Comparison of ENCODE assay signal across 19 mouse cellular contexts in genomic region chr19:10163896-10164295, GRCm38 (mm10).
"Had no signal": no experiment of that assay in that cellular context is flagged by ENCODE, and none has a peak within 500 bp of the region (broad histone marks: within the 10 kb centered on the region; RNA-seq: fewer than 3 reads in every experiment).

No protein-coding gene starts in this region.

- H3K9me3 ChIP-seq: limb, embryonic 15.5 days; liver, embryonic 13.5 days; midbrain, embryonic 12.5 days; neural tube, embryonic 13.5 days; stomach, embryonic 15.5 days had no signal

- H3K36me3 ChIP-seq: limb, embryonic 12.5 days; limb, embryonic 15.5 days; liver, embryonic 13.5 days; midbrain, embryonic 12.5 days; neural tube, embryonic 13.5 days; stomach, embryonic 15.5 days had no signal

- H3K27me3 ChIP-seq: limb, embryonic 12.5 days; limb, embryonic 15.5 days; liver, embryonic 13.5 days; midbrain, embryonic 12.5 days; neural tube, embryonic 13.5 days; stomach, embryonic 15.5 days had no signal

- H3K4me1 ChIP-seq: limb, embryonic 12.5 days; limb, embryonic 15.5 days; liver, embryonic 13.5 days; midbrain, embryonic 12.5 days; neural tube, embryonic 13.5 days; stomach, embryonic 15.5 days had no signal

- H3K9ac ChIP-seq: limb, embryonic 12.5 days; limb, embryonic 15.5 days; liver, embryonic 13.5 days; midbrain, embryonic 12.5 days; neural tube, embryonic 13.5 days; stomach, embryonic 15.5 days had no signal

- H3K27ac ChIP-seq: limb, embryonic 12.5 days; limb, embryonic 15.5 days; liver, embryonic 13.5 days; midbrain, embryonic 12.5 days; neural tube, embryonic 13.5 days; stomach, embryonic 15.5 days had no signal

- H3K4me2 ChIP-seq: limb, embryonic 12.5 days; limb, embryonic 15.5 days; liver, embryonic 13.5 days; midbrain, embryonic 12.5 days; neural tube, embryonic 13.5 days; stomach, embryonic 15.5 days had no signal

- DNase-seq: kidney, adult 9 months; kidney, postnatal 14 days; kidney, postnatal 4 days; liver, embryonic 13.5 days; lung, adult 2 months; lung, postnatal 14 days; lung, postnatal 4 days; retina, postnatal 1 day; right cerebral cortex, postnatal 25 days; spleen, adult 18-20 months; thymus, adult 18-20 months; thymus, postnatal 36 days had no signal

- H3K4me3 ChIP-seq: limb, embryonic 12.5 days; limb, embryonic 15.5 days; liver, embryonic 13.5 days; midbrain, embryonic 12.5 days; myocyte; neural tube, embryonic 13.5 days; stomach, embryonic 15.5 days had no signal

- ATAC-seq: midbrain, embryonic 16.5 days had no signal
